Mouse (Mus musculus): Measurements from ENCODE around the gene Map3k15. TPM values are rescaled to one million over a fixed set of nuclear protein-coding genes. Genes with fewer than 3 reads are reported as not detected.
A peak's percentile ranks its signal among the peaks of the same experiment; 100 is the strongest.

Map3k15 gene
- 0.01 TPM for polyA plus RNA-seq (2012; fragmentation: generic; extraction: Trizol)

GRCm38 (mm10) chrX:159988002-159988960 lies at the start of gene Map3k15:
Gene Map3k15, plus strand, starts transcription at chrX:159988433.
- H3K27me3 ChIP-seq (ENCODE audit: control insufficient read depth, insufficient read depth, insufficient read length): no peaks in the 10 kb centered on the region
- H3K79me2 ChIP-seq (ENCODE audit: control insufficient read depth, insufficient read depth): no peaks in the 10 kb centered on the region
- no peak within 1 kb of the TSS for H3ac ChIP-seq (ENCODE audit: control insufficient read depth, insufficient read length)
- TF ChIP-seq TCF12 (IDR thresholded peaks at IDR 0.05; ENCODE audit: insufficient read depth, poor library complexity, severe bottlenecking): no peak
- TF ChIP-seq POLR2A (IDR thresholded peaks at IDR 0.05; ENCODE audit: insufficient read length, low read depth): no peak
- TF ChIP-seq TCF3 (IDR thresholded peaks at IDR 0.05; ENCODE audit: insufficient read length, low read depth): no peak
- TF ChIP-seq MAX (IDR thresholded peaks at IDR 0.05; ENCODE audit: low read depth): no peak
- TF ChIP-seq CEBPB (IDR thresholded peaks at IDR 0.05; ENCODE audit: insufficient read depth, poor library complexity, severe bottlenecking): no peak
- no peak for TF ChIP-seq SRF (IDR thresholded peaks at IDR 0.05; ENCODE audit: control insufficient read depth, insufficient read length, low read depth)
- no peak for TF ChIP-seq USF1 (IDR thresholded peaks at IDR 0.05; ENCODE audit: low read depth)
- no peak for TF ChIP-seq E2F4 (IDR thresholded peaks at IDR 0.05; ENCODE audit: insufficient read depth)
- TF ChIP-seq MYOD1 (IDR thresholded peaks at IDR 0.05; ENCODE audit: control insufficient read depth in 1 of 3, insufficient read length in 2 of 3, low read depth in 2 of 3): no peak
- no peak for TF ChIP-seq MYOG (IDR thresholded peaks at IDR 0.05; ENCODE audit: control insufficient read depth in 1 of 3, insufficient read depth in 1 of 3, insufficient read length in 2 of 3, low read depth in 2 of 3)
- TF ChIP-seq REST (IDR thresholded peaks at IDR 0.05; ENCODE audit: insufficient read depth, insufficient read length): no peak
- no peak for TF ChIP-seq POLR2AphosphoS2 (IDR thresholded peaks at IDR 0.05; ENCODE audit: insufficient read length, low read depth)
- H3K36me3 ChIP-seq (ENCODE audit: control insufficient read depth, insufficient read depth): no peaks in the 10 kb centered on the region
- no peak within 1 kb of the TSS for H3K4me3 ChIP-seq
- H3K4me2 ChIP-seq (ENCODE audit: low read depth): no peak within 1 kb of the TSS

- Histone ChIP-seq H3K27me3 (ENCODE audit: control insufficient read depth, insufficient read depth, insufficient read length) (no peaks in the 10 kb centered on the region), H3K4me2 (ENCODE audit: low read depth) (no peak overlapping the region), H3K36me3 (ENCODE audit: control insufficient read depth, insufficient read depth) (no peaks in the 10 kb centered on the region), H3K4me3 (no peak overlapping the region), H3ac (ENCODE audit: control insufficient read depth, insufficient read length) (no peak overlapping the region), H3K79me2 (ENCODE audit: control insufficient read depth, insufficient read depth) (no peaks in the 10 kb centered on the region)
- no peak for TF ChIP-seq POLR2AphosphoS2 (IDR thresholded peaks at IDR 0.05; ENCODE audit: insufficient read length, low read depth)
- TF ChIP-seq CEBPB (IDR thresholded peaks at IDR 0.05; ENCODE audit: insufficient read depth, poor library complexity, severe bottlenecking): no peak
- no peak for TF ChIP-seq E2F4 (IDR thresholded peaks at IDR 0.05; ENCODE audit: insufficient read depth)
- TF ChIP-seq MAX (IDR thresholded peaks at IDR 0.05; ENCODE audit: low read depth): no peak
- TF ChIP-seq SRF (IDR thresholded peaks at IDR 0.05; ENCODE audit: control insufficient read depth, insufficient read length, low read depth): no peak
- no peak for TF ChIP-seq MYOD1 (IDR thresholded peaks at IDR 0.05; ENCODE audit: control insufficient read depth in 1 of 3, insufficient read length in 2 of 3, low read depth in 2 of 3)
- no peak for TF ChIP-seq TCF3 (IDR thresholded peaks at IDR 0.05; ENCODE audit: insufficient read length, low read depth)
- TF ChIP-seq TCF12 (IDR thresholded peaks at IDR 0.05; ENCODE audit: insufficient read depth, poor library complexity, severe bottlenecking): no peak
Observed at GRCm38 (mm10) chrX:159942569-159942968, 45.7 kb upstream of the Map3k15 start.

- Histone ChIP-seq H3K4me2 (ENCODE audit: low read depth) (no peak overlapping the region), H3K4me3 (no peak overlapping the region), H3K79me2 (ENCODE audit: control insufficient read depth, insufficient read depth) (no peaks in the 10 kb centered on the region), H3K27me3 (ENCODE audit: control insufficient read depth, insufficient read depth, insufficient read length) (no peaks in the 10 kb centered on the region), H3K36me3 (ENCODE audit: control insufficient read depth, insufficient read depth) (no peaks in the 10 kb centered on the region), H3ac (ENCODE audit: control insufficient read depth, insufficient read length) (no peak overlapping the region)
- TF ChIP-seq MAX (IDR thresholded peaks at IDR 0.05; ENCODE audit: low read depth): no peak
- no peak for TF ChIP-seq POLR2A (IDR thresholded peaks at IDR 0.05; ENCODE audit: insufficient read length, low read depth)
- no peak for TF ChIP-seq REST (IDR thresholded peaks at IDR 0.05; ENCODE audit: insufficient read depth, insufficient read length)
- no peak for TF ChIP-seq CEBPB (IDR thresholded peaks at IDR 0.05; ENCODE audit: insufficient read depth, poor library complexity, severe bottlenecking)
- no peak for TF ChIP-seq E2F4 (IDR thresholded peaks at IDR 0.05; ENCODE audit: insufficient read depth)
- TF ChIP-seq POLR2AphosphoS2 (IDR thresholded peaks at IDR 0.05; ENCODE audit: insufficient read length, low read depth): no peak
- TF ChIP-seq SRF (IDR thresholded peaks at IDR 0.05; ENCODE audit: control insufficient read depth, insufficient read length, low read depth): no peak
- no peak for TF ChIP-seq TCF3 (IDR thresholded peaks at IDR 0.05; ENCODE audit: insufficient read length, low read depth)
- TF ChIP-seq USF1 (IDR thresholded peaks at IDR 0.05; ENCODE audit: low read depth): no peak
- no peak for TF ChIP-seq TCF12 (IDR thresholded peaks at IDR 0.05; ENCODE audit: insufficient read depth, poor library complexity, severe bottlenecking)
- TF ChIP-seq MYOD1 (IDR thresholded peaks at IDR 0.05; ENCODE audit: control insufficient read depth in 1 of 3, insufficient read length in 2 of 3, low read depth in 2 of 3): no peak
- TF ChIP-seq MYOG (IDR thresholded peaks at IDR 0.05; ENCODE audit: control insufficient read depth in 1 of 3, insufficient read depth in 1 of 3, insufficient read length in 2 of 3, low read depth in 2 of 3): no peak
Observed at GRCm38 (mm10) chrX:159943586-159943985, 44.6 kb upstream of the Map3k15 start.

GRCm38 (mm10) chrX:159953546-159954429 lies 34.4 kb upstream of the Map3k15 start:
- no peaks in the 10 kb centered on the region for H3K79me2 ChIP-seq (ENCODE audit: control insufficient read depth, insufficient read depth)
- TF ChIP-seq MYOD1 (IDR thresholded peaks at IDR 0.05; ENCODE audit: control insufficient read depth in 1 of 3, insufficient read length in 2 of 3, low read depth in 2 of 3) (no peak), E2F4 (IDR thresholded peaks at IDR 0.05; ENCODE audit: insufficient read depth) (no peak), TCF3 (IDR thresholded peaks at IDR 0.05; ENCODE audit: insufficient read length, low read depth) (no peak), SRF (IDR thresholded peaks at IDR 0.05; ENCODE audit: control insufficient read depth, insufficient read length, low read depth) (no peak), MAX (IDR thresholded peaks at IDR 0.05; ENCODE audit: low read depth) (no peak), POLR2A (IDR thresholded peaks at IDR 0.05; ENCODE audit: insufficient read length, low read depth) (no peak), MYOG (IDR thresholded peaks at IDR 0.05; ENCODE audit: control insufficient read depth in 1 of 3, insufficient read depth in 1 of 3, insufficient read length in 2 of 3, low read depth in 2 of 3) (no peak), REST (IDR thresholded peaks at IDR 0.05; ENCODE audit: insufficient read depth, insufficient read length) (no peak), CEBPB (IDR thresholded peaks at IDR 0.05; ENCODE audit: insufficient read depth, poor library complexity, severe bottlenecking) (no peak), USF1 (IDR thresholded peaks at IDR 0.05; ENCODE audit: low read depth) (no peak), TCF12 (IDR thresholded peaks at IDR 0.05; ENCODE audit: insufficient read depth, poor library complexity, severe bottlenecking) (no peak), POLR2AphosphoS2 (IDR thresholded peaks at IDR 0.05; ENCODE audit: insufficient read length, low read depth) (no peak)
- H3ac ChIP-seq (ENCODE audit: control insufficient read depth, insufficient read length): no peak overlapping the region
- peaks cover 3% of the 10 kb centered on the region for H3K36me3 ChIP-seq (ENCODE audit: control insufficient read depth, insufficient read depth)
- no peak overlapping the region for H3K4me3 ChIP-seq
- no peaks in the 10 kb centered on the region for H3K27me3 ChIP-seq (ENCODE audit: control insufficient read depth, insufficient read depth, insufficient read length)
- peak overlapping the region; percentile 72 for H3K4me2 ChIP-seq (ENCODE audit: low read depth)

All from myocyte (in vitro differentiated cells).